Mouse (Mus musculus): ENCODE results near the gene Ahnak. TPM values are rescaled to one million over a fixed set of nuclear protein-coding genes. Genes with fewer than 3 reads are reported as not detected.

Ahnak gene
- polyA plus RNA-seq, 1 experiment from 2014 or later, result 7.1 TPM

- peaks cover 3% of the 10 kb centered on the region; the same call in 1 of the 2 replicates for H3K4me1 ChIP-seq (replicated peaks; ENCODE audit: control insufficient read depth, insufficient read depth, low read length)
- no peak overlapping the region for H3K4me2 ChIP-seq (ENCODE audit: low read depth, low read length, severe bottlenecking)
- no peak overlapping the region for H3K27ac ChIP-seq (ENCODE audit: low read depth, low read length)
- H3K9me3 ChIP-seq (ENCODE audit: control insufficient read depth, low read length), result no peaks in the 10 kb centered on the region
- no peak overlapping the region for H3K9ac ChIP-seq (ENCODE audit: low read length)
- ATAC-seq (replicated peaks; ENCODE audit: low FRiP score) (no peak), DNase-seq (ENCODE audit: low spot score) (no peak)
- no peaks in the 10 kb centered on the region for H3K27me3 ChIP-seq (ENCODE audit: control insufficient read depth, insufficient read depth, low read length)
- H3K36me3 ChIP-seq (ENCODE audit: control insufficient read depth, insufficient read depth, low read length), result no peaks in the 10 kb centered on the region
- no peak overlapping the region for H3K4me3 ChIP-seq (ENCODE audit: low read depth, low read length)
- 79% methylated on average over 5 of the region's 5 CpGs for WGBS
Measured at GRCm38 (mm10) chr19:9067292-9067691, 78.2 kb downstream of the Ahnak start.

GRCm38 (mm10) chr19:9069687-9070307, 80.7 kb downstream of the Ahnak start:
- Histone ChIP-seq H3K27me3 (ENCODE audit: control insufficient read depth, insufficient read depth, low read length) (no peaks in the 10 kb centered on the region), H3K36me3 (ENCODE audit: control insufficient read depth, insufficient read depth, low read length) (no peaks in the 10 kb centered on the region), H3K27ac (ENCODE audit: low read depth, low read length) (no peak overlapping the region), H3K4me2 (ENCODE audit: low read depth, low read length, severe bottlenecking) (no peak overlapping the region), H3K9me3 (ENCODE audit: control insufficient read depth, low read length) (no peaks in the 10 kb centered on the region), H3K4me1 (replicated peaks; ENCODE audit: control insufficient read depth, insufficient read depth, low read length) (peaks cover 3% of the 10 kb centered on the region; the same call in 1 of the 2 replicates), H3K9ac (ENCODE audit: low read length) (no peak overlapping the region), H3K4me3 (ENCODE audit: low read depth, low read length) (no peak overlapping the region)
- ATAC-seq (replicated peaks; ENCODE audit: low FRiP score) (no peak), DNase-seq (ENCODE audit: low spot score) (no peak)
- 82% methylated on average over 8 of the region's 8 CpGs for WGBS

- DNase-seq (ENCODE audit: low spot score) (no peak), ATAC-seq (replicated peaks; ENCODE audit: low FRiP score) (no peak)
- Histone ChIP-seq H3K27ac (ENCODE audit: low read depth, low read length) (no peak overlapping the region), H3K9me3 (ENCODE audit: control insufficient read depth, low read length) (no peaks in the 10 kb centered on the region), H3K4me1 (replicated peaks; ENCODE audit: control insufficient read depth, insufficient read depth, low read length) (peaks cover 3% of the 10 kb centered on the region; the same call in 1 of the 2 replicates), H3K4me2 (ENCODE audit: low read depth, low read length, severe bottlenecking) (no peak overlapping the region), H3K36me3 (ENCODE audit: control insufficient read depth, insufficient read depth, low read length) (no peaks in the 10 kb centered on the region), H3K4me3 (ENCODE audit: low read depth, low read length) (no peak overlapping the region), H3K27me3 (ENCODE audit: control insufficient read depth, insufficient read depth, low read length) (no peaks in the 10 kb centered on the region), H3K9ac (ENCODE audit: low read length) (no peak overlapping the region)
- WGBS, result 88% methylated on average over 2 of the region's 2 CpGs
Measured at GRCm38 (mm10) chr19:9070316-9070715, 81.2 kb downstream of the Ahnak start.

- ATAC-seq (replicated peaks; ENCODE audit: low FRiP score) (no peak), DNase-seq (ENCODE audit: low spot score) (no peak)
- H3K36me3 ChIP-seq (ENCODE audit: control insufficient read depth, insufficient read depth, low read length), result no peaks in the 10 kb centered on the region
- H3K27ac ChIP-seq (ENCODE audit: low read depth, low read length), result no peak overlapping the region
- no peak overlapping the region for H3K4me2 ChIP-seq (ENCODE audit: low read depth, low read length, severe bottlenecking)
- H3K9ac ChIP-seq (ENCODE audit: low read length), result no peak overlapping the region
- H3K4me3 ChIP-seq (ENCODE audit: low read depth, low read length), result no peak overlapping the region
- H3K9me3 ChIP-seq (ENCODE audit: control insufficient read depth, low read length), result no peaks in the 10 kb centered on the region
- no peaks in the 10 kb centered on the region for H3K27me3 ChIP-seq (ENCODE audit: control insufficient read depth, insufficient read depth, low read length)
- no peaks in the 10 kb centered on the region; the same call in 1 of the 2 replicates for H3K4me1 ChIP-seq (replicated peaks; ENCODE audit: control insufficient read depth, insufficient read depth, low read length)
- 72% methylated on average over 7 of the region's 7 CpGs for WGBS
Measured at GRCm38 (mm10) chr19:9071456-9072156, 82.5 kb downstream of the Ahnak start.

- Histone ChIP-seq H3K9me3 (ENCODE audit: control insufficient read depth, low read length) (no peaks in the 10 kb centered on the region), H3K36me3 (ENCODE audit: control insufficient read depth, insufficient read depth, low read length) (no peaks in the 10 kb centered on the region), H3K27ac (ENCODE audit: low read depth, low read length) (no peak overlapping the region), H3K4me2 (ENCODE audit: low read depth, low read length, severe bottlenecking) (no peak overlapping the region), H3K4me1 (replicated peaks; ENCODE audit: control insufficient read depth, insufficient read depth, low read length) (no peaks in the 10 kb centered on the region; the same call in 1 of the 2 replicates), H3K9ac (ENCODE audit: low read length) (no peak overlapping the region), H3K4me3 (ENCODE audit: low read depth, low read length) (no peak overlapping the region), H3K27me3 (ENCODE audit: control insufficient read depth, insufficient read depth, low read length) (no peaks in the 10 kb centered on the region)
- DNase-seq (ENCODE audit: low spot score) (no peak), ATAC-seq (replicated peaks; ENCODE audit: low FRiP score) (no peak)
- 88% methylated on average over 2 of the region's 2 CpGs for WGBS
Measured at GRCm38 (mm10) chr19:9072157-9072530, 83.1 kb downstream of the Ahnak start.

GRCm38 (mm10) chr19:9073776-9074411, 84.8 kb downstream of the Ahnak start:
- ATAC-seq (replicated peaks; ENCODE audit: low FRiP score) (no peak), DNase-seq (ENCODE audit: low spot score) (no peak)
- Histone ChIP-seq H3K4me2 (ENCODE audit: low read depth, low read length, severe bottlenecking) (no peak overlapping the region), H3K36me3 (ENCODE audit: control insufficient read depth, insufficient read depth, low read length) (no peaks in the 10 kb centered on the region), H3K27ac (ENCODE audit: low read depth, low read length) (no peak overlapping the region), H3K9ac (ENCODE audit: low read length) (no peak overlapping the region), H3K4me1 (replicated peaks; ENCODE audit: control insufficient read depth, insufficient read depth, low read length) (no peaks in the 10 kb centered on the region; the same call in 1 of the 2 replicates), H3K27me3 (ENCODE audit: control insufficient read depth, insufficient read depth, low read length) (no peaks in the 10 kb centered on the region), H3K9me3 (ENCODE audit: control insufficient read depth, low read length) (no peaks in the 10 kb centered on the region), H3K4me3 (ENCODE audit: low read depth, low read length) (no peak overlapping the region)
- WGBS, result 85% methylated on average over 12 of the region's 12 CpGs

- Histone ChIP-seq H3K36me3 (ENCODE audit: control insufficient read depth, insufficient read depth, low read length) (no peaks in the 10 kb centered on the region), H3K4me2 (ENCODE audit: low read depth, low read length, severe bottlenecking) (no peak overlapping the region), H3K4me1 (replicated peaks; ENCODE audit: control insufficient read depth, insufficient read depth, low read length) (no peaks in the 10 kb centered on the region; the same call in 1 of the 2 replicates), H3K27ac (ENCODE audit: low read depth, low read length) (no peak overlapping the region), H3K9ac (ENCODE audit: low read length) (no peak overlapping the region), H3K27me3 (ENCODE audit: control insufficient read depth, insufficient read depth, low read length) (no peaks in the 10 kb centered on the region), H3K9me3 (ENCODE audit: control insufficient read depth, low read length) (no peaks in the 10 kb centered on the region), H3K4me3 (ENCODE audit: low read depth, low read length) (no peak overlapping the region)
- WGBS, result 85% methylated on average over 4 of the region's 4 CpGs
- ATAC-seq (replicated peaks; ENCODE audit: low FRiP score) (no peak), DNase-seq (ENCODE audit: low spot score) (no peak)
Measured at GRCm38 (mm10) chr19:9074424-9074823, 85.3 kb downstream of the Ahnak start.

- H3K9me3 ChIP-seq (ENCODE audit: control insufficient read depth, low read length), result no peaks in the 10 kb centered on the region
- WGBS, result 76% methylated on average over 2 of the region's 2 CpGs
- ATAC-seq (replicated peaks; ENCODE audit: low FRiP score) (no peak), DNase-seq (ENCODE audit: low spot score) (no peak)
- no peak overlapping the region for H3K9ac ChIP-seq (ENCODE audit: low read length)
- H3K27ac ChIP-seq (ENCODE audit: low read depth, low read length), result no peak overlapping the region
- H3K4me3 ChIP-seq (ENCODE audit: low read depth, low read length), result no peak overlapping the region
- no peak overlapping the region for H3K4me2 ChIP-seq (ENCODE audit: low read depth, low read length, severe bottlenecking)
- no peaks in the 10 kb centered on the region for H3K36me3 ChIP-seq (ENCODE audit: control insufficient read depth, insufficient read depth, low read length)
- no peaks in the 10 kb centered on the region; the same call in 1 of the 2 replicates for H3K4me1 ChIP-seq (replicated peaks; ENCODE audit: control insufficient read depth, insufficient read depth, low read length)
- no peaks in the 10 kb centered on the region for H3K27me3 ChIP-seq (ENCODE audit: control insufficient read depth, insufficient read depth, low read length)
Measured at GRCm38 (mm10) chr19:9075558-9075957, 86.5 kb downstream of the Ahnak start.

Data from forebrain, embryonic 11.5 days (tissue).